ENCODE assay signal across 14 mouse cellular contexts in the genomic region with DNA sequence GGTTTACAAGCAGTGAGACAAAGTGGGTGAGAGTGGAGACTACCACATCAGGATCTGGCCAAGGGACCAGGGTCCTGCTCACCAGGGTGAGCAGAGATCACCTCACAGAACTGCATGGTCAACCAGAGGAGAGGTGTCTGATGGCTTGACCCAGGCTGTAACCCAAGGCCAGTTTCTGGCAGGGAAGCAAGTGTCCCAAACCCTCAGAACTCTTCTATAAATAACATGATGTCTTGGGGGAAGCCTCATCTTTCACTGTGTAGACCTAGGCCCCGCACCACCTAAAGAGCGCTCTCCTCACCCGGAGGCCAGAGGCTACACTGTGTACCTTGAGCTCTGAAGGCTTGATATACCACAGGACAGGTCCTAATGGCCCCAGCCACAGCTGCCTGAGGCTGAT.
"Had no signal": no experiment of that assay in that cellular context is flagged by ENCODE, and none has a peak within 500 bp of the region (broad histone marks: within the 10 kb centered on the region; RNA-seq: fewer than 3 reads in every experiment).

No protein-coding gene starts in this region.

- ATAC-seq: lung, postnatal 0 days; midbrain, embryonic 13.5 days had no signal

- H3K9ac ChIP-seq: limb, embryonic 12.5 days; midbrain, embryonic 13.5 days; neural tube, embryonic 15.5 days had no signal

- H3K27ac ChIP-seq: left cerebral cortex, adult 2 months; limb, embryonic 12.5 days; midbrain, embryonic 13.5 days; neural tube, embryonic 15.5 days had no signal

- H3K4me2 ChIP-seq: limb, embryonic 12.5 days; midbrain, embryonic 13.5 days; neural tube, embryonic 15.5 days had no signal

- H3K9me3 ChIP-seq: limb, embryonic 12.5 days; midbrain, embryonic 13.5 days; neural tube, embryonic 15.5 days had no signal

- H3K4me1 ChIP-seq: limb, embryonic 12.5 days; midbrain, embryonic 13.5 days; neural tube, embryonic 15.5 days had no signal

- H3K27me3 ChIP-seq: limb, embryonic 12.5 days; midbrain, embryonic 13.5 days; neural tube, embryonic 15.5 days had no signal

- H3K4me3 ChIP-seq: left cerebral cortex, adult 2 months; limb, embryonic 12.5 days; midbrain, embryonic 13.5 days; myocyte; neural tube, embryonic 15.5 days had no signal

- DNase-seq: kidney, adult 18-20 months; kidney, postnatal 10 days; lung, adult 2 months; lung, postnatal 36 days; right cerebral cortex, adult 18-20 months; spleen, adult 18-20 months; thymus, adult 18-20 months; thymus, postnatal 14 days had no signal
